Mouse (Mus musculus) lung, embryonic 15.5 days (tissue): ENCODE results near the gene Zfp61. TPM values are rescaled to one million over a fixed set of nuclear protein-coding genes. Genes with fewer than 3 reads are reported as not detected.

ENCODE experiments used
- microRNA-seq: library from miRNA; unstranded; fragments of <30 nt; microRNA quantifications from one replicate; pipeline ENCODE4, GENCODE M21; 2016
- polyA plus RNA-seq: library from polyadenylated mRNA; unstranded; fragments of >200 nt; fragmentation: Nextera tagmentation; extraction: Ambion mirVana; gene quantifications from 2 replicates; pipeline ENCODE4 v1.2.1, GENCODE M21; 2015

Gene Zfp61
- polyA plus RNA-seq, 1 experiment from 2014 or later = 36.2 TPM

Small RNAs within 50 kb of the gene (microRNA-seq; reads per million reads assigned to microRNA genes)
- not detected for gene Gm27592

Other genes with a start within 250 kb of the Zfp61 start
- gene Vmn1r183, start 248.0 kb downstream of the Zfp61 start, polyA plus RNA-seq = not detected in 2 replicates
- 18.3 and 19.6 TPM in 2 replicates for gene Zfp180, start 219.3 kb downstream of the Zfp61 start, polyA plus RNA-seq
- 4.5 and 6.3 TPM in 2 replicates for gene Zfp112, start 188.9 kb downstream of the Zfp61 start, polyA plus RNA-seq
- 16.6 and 18.5 TPM in 2 replicates for gene Zfp235, start 167.1 kb downstream of the Zfp61 start, polyA plus RNA-seq
- 5.7 and 6.4 TPM in 2 replicates for gene Zfp114, start 126.2 kb downstream of the Zfp61 start, polyA plus RNA-seq
- 10.5 and 12.4 TPM in 2 replicates for gene Zfp111, start 89.8 kb downstream of the Zfp61 start, polyA plus RNA-seq
- gene Zfp109, start 63.7 kb downstream of the Zfp61 start, polyA plus RNA-seq = 5.1 and 6.5 TPM in 2 replicates
- 3.8 and 3.9 TPM in 2 replicates for gene Zfp108, start 46.4 kb downstream of the Zfp61 start, polyA plus RNA-seq
- gene Zfp93, start 30.8 kb downstream of the Zfp61 start, polyA plus RNA-seq = 8.7 and 9.3 TPM in 2 replicates
- 10.3 and 10.4 TPM in 2 replicates for gene Zfp94, start 15.4 kb upstream of the Zfp61 start, polyA plus RNA-seq
- gene Tescl, start 32.7 kb upstream of the Zfp61 start, polyA plus RNA-seq = not detected in 2 replicates
- not detected in 2 replicates for gene Lypd5, start 48.0 kb upstream of the Zfp61 start, polyA plus RNA-seq
- gene Kcnn4, start 69.0 kb upstream of the Zfp61 start, polyA plus RNA-seq = 3.5 and 4.7 TPM in 2 replicates
- 22.5 and 23.9 TPM in 2 replicates for gene Smg9, start 98.4 kb upstream of the Zfp61 start, polyA plus RNA-seq
- gene Irgc1, start 151.1 kb upstream of the Zfp61 start, polyA plus RNA-seq = not detected in 2 replicates
- 17.5 and 18.6 TPM in 2 replicates for gene Plaur, start 161.3 kb upstream of the Zfp61 start, polyA plus RNA-seq
- gene Cadm4, start 180.8 kb upstream of the Zfp61 start, polyA plus RNA-seq = 2.8 and 3.5 TPM in 2 replicates
- 42.7 and 47.2 TPM in 2 replicates for gene Zfp428, start 205.8 kb upstream of the Zfp61 start, polyA plus RNA-seq
- gene AC161166.1, start 211.2 kb upstream of the Zfp61 start, polyA plus RNA-seq = 0.19 and 0.47 TPM in 2 replicates
- 7.8 and 7.9 TPM in 2 replicates for gene Irgq, start 229.5 kb upstream of the Zfp61 start, polyA plus RNA-seq
- gene Pinlyp, start 244.9 kb upstream of the Zfp61 start, polyA plus RNA-seq = 0.39 and 0.54 TPM in 2 replicates
- 109 and 118 TPM in 2 replicates for gene Xrcc1, start 245.1 kb upstream of the Zfp61 start, polyA plus RNA-seq